Mouse (Mus musculus): Measurements from ENCODE around the gene Acot10. TPM values are rescaled to one million over a fixed set of nuclear protein-coding genes. Genes with fewer than 3 reads are reported as not detected.

The Acot10 gene
- polyA plus RNA-seq (2017; shearing (Covaris generic)) = under 1 TPM; 0.34 to 0.38 TPM

GRCm38 (mm10) chr15:20666650-20667049, at the start of gene Acot10:
Acot10 (minus strand) TSS chr15:20666750.

Other genes with a start within 250 kb of the Acot10 start
- under 1 TPM in 1 of 2 experiments, not detected in 1; 0.10 TPM for gene Cdh12, start 217.5 kb downstream of the Acot10 start, polyA plus RNA-seq (2017; shearing (Covaris generic))